Mouse (Mus musculus) stomach, embryonic 16.5 days (tissue): ENCODE data around the gene Hamp2. TPM values are rescaled to one million over a fixed set of nuclear protein-coding genes. Genes with fewer than 3 reads are reported as not detected.

Experiments used
- ATAC-seq: fragments of 200-750 bp; cut with Nextera tagmentation; 2 replicates; pipeline ENCODE4 v1.8.0; 2017; ENCODE audit warnings: moderate number of reproducible peaks, moderate TSS enrichment; ENCODE audit not compliant: insufficient read depth, low FRiP score
- H3K27ac ChIP-seq: fragments of 300-500 bp; sonication (generic); 2 replicates; pipeline ENCODE4 v1.5.1; 2014; ENCODE audit warnings: low read length
- H3K27me3 ChIP-seq: fragments of 300-500 bp; sonication (generic); 2 replicates; pipeline ENCODE4 v1.6.1; 2014; ENCODE audit warnings: low read length, control low read depth, mixed read lengths; ENCODE audit not compliant: control insufficient read depth, insufficient read depth
- H3K36me3 ChIP-seq: fragments of 300-500 bp; sonication (generic); 2 replicates; pipeline ENCODE4 v1.6.1; 2014; ENCODE audit warnings: low read length; ENCODE audit not compliant: control insufficient read depth, insufficient read depth
- H3K4me1 ChIP-seq: fragments of 300-500 bp; sonication (generic); 2 replicates; pipeline ENCODE4 v1.6.1; 2014; ENCODE audit warnings: low read length, control low read depth, mixed read lengths; ENCODE audit not compliant: control insufficient read depth, insufficient read depth
- H3K4me2 ChIP-seq: fragments of 300-500 bp; sonication (generic); 2 replicates; pipeline ENCODE4 v1.6.1; 2014; ENCODE audit warnings: low read depth, low read length, mixed read lengths
- H3K4me3 ChIP-seq: fragments of 300-500 bp; sonication (generic); replicated peaks from 2 replicates; pipeline ENCODE4 v1.5.1; 2014; ENCODE audit warnings: mild to moderate bottlenecking, low read length
- H3K9ac ChIP-seq: fragments of 300-500 bp; sonication (generic); 2 replicates; pipeline ENCODE4 v1.6.1; 2014; ENCODE audit warnings: low read length
- H3K9me3 ChIP-seq: fragments of 300-500 bp; sonication (generic); replicated peaks from 2 replicates; pipeline ENCODE4 v1.6.1; 2016; ENCODE audit warnings: low read length, control low read depth; ENCODE audit not compliant: control insufficient read depth
- WGBS: fragments of 180-500 bp; shearing (Covaris S2); extraction: QIAGEN DNeasy Blood & Tissue Kit; methylation state at CpG from one replicate; pipeline ENCODE4 v1.1.7; 2014; 5-methylcytosine and 5-hydroxymethylcytosine counted together
- polyA plus RNA-seq: library from polyadenylated mRNA; unstranded; fragments of >200 nt; fragmentation: Nextera tagmentation; extraction: Ambion mirVana; gene quantifications from 2 replicates; pipeline ENCODE4 v1.2.1, GENCODE M21; 2015

Hamp2 gene
- polyA plus RNA-seq, 1 experiment from 2014 or later = not detected

GRCm38 (mm10) chr7:30888786-30889185, 35.7 kb downstream of the Hamp2 start:
- 72% methylated on average over 7 of the region's 7 CpGs for WGBS
- no peak overlapping the region for H3K9ac ChIP-seq
- H3K9me3 ChIP-seq = no peaks in the 10 kb centered on the region
- no peak overlapping the region for H3K27ac ChIP-seq
- no peaks in the 10 kb centered on the region for H3K27me3 ChIP-seq
- H3K4me3 ChIP-seq = no peak overlapping the region
- no peak overlapping the region for H3K4me2 ChIP-seq
- ATAC-seq = no peak
- H3K36me3 ChIP-seq = no peaks in the 10 kb centered on the region
- H3K4me1 ChIP-seq = 0 out of 2 replicates have a peak, but pooled peaks cover 7% of the 10 kb centered on the region

- Histone ChIP-seq H3K36me3 (no peaks in the 10 kb centered on the region), H3K27ac (no peak overlapping the region), H3K4me2 (no peak overlapping the region), H3K9me3 (no peaks in the 10 kb centered on the region), H3K4me3 (no peak overlapping the region), H3K27me3 (no peaks in the 10 kb centered on the region), H3K9ac (no peak overlapping the region), H3K4me1 (0 out of 2 replicates have a peak, but pooled peaks cover 7% of the 10 kb centered on the region)
- WGBS = 86% methylated on average over 14 of the region's 14 CpGs
- ATAC-seq = no peak
Measured at GRCm38 (mm10) chr7:30887568-30888188, 36.8 kb downstream of the Hamp2 start.

- Histone ChIP-seq H3K27ac (no peak overlapping the region), H3K4me3 (no peak overlapping the region), H3K9me3 (no peaks in the 10 kb centered on the region), H3K9ac (no peak overlapping the region), H3K27me3 (no peaks in the 10 kb centered on the region), H3K4me1 (0 out of 2 replicates have a peak, but pooled peaks cover under 1% of the 10 kb centered on the region), H3K4me2 (no peak overlapping the region), H3K36me3 (no peaks in the 10 kb centered on the region)
- ATAC-seq = no peak
- 83% methylated on average over 4 of the region's 4 CpGs for WGBS
Measured at GRCm38 (mm10) chr7:30886852-30887251, 37.6 kb downstream of the Hamp2 start.

GRCm38 (mm10) chr7:30884047-30884446, 40.4 kb downstream of the Hamp2 start:
- no peaks in the 10 kb centered on the region for H3K27me3 ChIP-seq
- H3K4me3 ChIP-seq = no peak overlapping the region
- ATAC-seq = no peak

GRCm38 (mm10) chr7:30881367-30881766, 43.1 kb downstream of the Hamp2 start:
- no peaks in the 10 kb centered on the region for H3K36me3 ChIP-seq
- H3K4me3 ChIP-seq = no peak overlapping the region
- H3K9ac ChIP-seq = no peak overlapping the region
- H3K27ac ChIP-seq = no peak overlapping the region
- H3K4me1 ChIP-seq = no peaks in the 10 kb centered on the region
- H3K4me2 ChIP-seq = no peak overlapping the region
- WGBS = 67% methylated on average over 3 of the region's 3 CpGs
- no peak for ATAC-seq
- no peaks in the 10 kb centered on the region for H3K27me3 ChIP-seq
- no peaks in the 10 kb centered on the region for H3K9me3 ChIP-seq

More at GRCm38 (mm10) chr7:30884047-30884446, 40.4 kb downstream of the Hamp2 start:
- Histone ChIP-seq H3K27ac (no peak overlapping the region), H3K9me3 (no peaks in the 10 kb centered on the region), H3K4me2 (no peak overlapping the region), H3K4me1 (no peaks in the 10 kb centered on the region), H3K36me3 (no peaks in the 10 kb centered on the region), H3K9ac (no peak overlapping the region)

GRCm38 (mm10) chr7:30880176-30880575, 44.3 kb downstream of the Hamp2 start, which contains the start of gene Cd22:
TSS of gene Cd22 (minus strand) at chr7:30880342.
- WGBS = 56% methylated on average over 7 of the region's 7 CpGs
- no peak for ATAC-seq
- no peaks in the 10 kb centered on the region for H3K9me3 ChIP-seq
- no peak within 1 kb of the TSS for H3K9ac ChIP-seq
- no peaks in the 10 kb centered on the region for H3K27me3 ChIP-seq
- H3K36me3 ChIP-seq = no peaks in the 10 kb centered on the region
- H3K4me2 ChIP-seq = no peak within 1 kb of the TSS
- no peak within 1 kb of the TSS for H3K4me3 ChIP-seq
- no peaks in the 10 kb centered on the region for H3K4me1 ChIP-seq
- H3K27ac ChIP-seq = no peak within 1 kb of the TSS

GRCm38 (mm10) chr7:30878950-30879349, 45.5 kb downstream of the Hamp2 start:
- H3K9ac ChIP-seq = no peak overlapping the region

GRCm38 (mm10) chr7:30873083-30873482, 51.4 kb downstream of the Hamp2 start:
- Histone ChIP-seq H3K27ac (no peak overlapping the region), H3K27me3 (no peaks in the 10 kb centered on the region), H3K36me3 (no peaks in the 10 kb centered on the region), H3K4me1 (no peaks in the 10 kb centered on the region), H3K4me3 (no peak overlapping the region), H3K9ac (no peak overlapping the region), H3K4me2 (peak overlapping the region; percentile 41; the same call in 1 of the 2 replicates), H3K9me3 (no peaks in the 10 kb centered on the region)
- no peak; the same call in 1 of the 2 replicates for ATAC-seq
- 18% methylated on average over 15 of the region's 15 CpGs for WGBS

More at GRCm38 (mm10) chr7:30878950-30879349, 45.5 kb downstream of the Hamp2 start:
- no peak for ATAC-seq
- H3K36me3 ChIP-seq = no peaks in the 10 kb centered on the region
- H3K4me2 ChIP-seq = no peak overlapping the region
- 75% methylated on average over 6 of the region's 6 CpGs for WGBS
- no peaks in the 10 kb centered on the region for H3K9me3 ChIP-seq
- H3K4me3 ChIP-seq = no peak overlapping the region
- no peaks in the 10 kb centered on the region for H3K27me3 ChIP-seq
- H3K4me1 ChIP-seq = no peaks in the 10 kb centered on the region
- no peak overlapping the region for H3K27ac ChIP-seq
